Mouse (Mus musculus) CH12.LX (cell line): Measurements from ENCODE around the gene Lamtor2.

Source experiments
- CTCF ChIP-seq, 2 experiments: IDR thresholded peaks in 1 of 2; conservative IDR thresholded peaks in 1 of 2; 2 replicates each; pipeline ENCODE4 v1.5.1; 2011 to 2012; ENCODE audit warnings: low read depth in 2 of 2, low read length in 2 of 2, improper control_type of control experiment in 1 of 2, inconsistent platforms in 1 of 2, mild to moderate bottlenecking in 1 of 2, moderate library complexity in 1 of 2
- EP300 ChIP-seq: IDR thresholded peaks from 2 replicates; pipeline ENCODE4 v1.6.1; 2011; ENCODE audit warnings: low read length, improper control_type of control experiment
- KAT2A ChIP-seq: IDR thresholded peaks from 2 replicates; pipeline ENCODE4 v1.6.1; 2012; ENCODE audit warnings: low read length, improper control_type of control experiment, inconsistent platforms; ENCODE audit not compliant: insufficient replicate concordance
- MAX ChIP-seq: IDR thresholded peaks from 2 replicates; pipeline ENCODE4 v1.6.1; 2011; ENCODE audit warnings: low read length, improper control_type of control experiment
- SMC3 ChIP-seq: IDR thresholded peaks from 2 replicates; pipeline ENCODE4 v1.6.1; 2011; ENCODE audit warnings: low read depth, low read length, improper control_type of control experiment

GRCm38 (mm10) chr3:88520078-88520477 lies 32.8 kb downstream of the Lamtor2 start:
- TF ChIP-seq EP300 (no peak), SMC3 (no peak), MAX (no peak), CTCF (conservative IDR thresholded peaks at IDR 0.05 in 1 of 2, IDR thresholded peaks at IDR 0.05 in 1 of 2; ENCODE audit: low read depth in 2 of 2, low read length in 2 of 2) (no peak), KAT2A (no peak)
